Mouse (Mus musculus): ENCODE measurements around the gene Wdr12. TPM values are rescaled to one million over a fixed set of nuclear protein-coding genes. Genes with fewer than 3 reads are reported as not detected.
A peak's percentile ranks its signal among the peaks of the same experiment; 100 is the strongest.

Gene Wdr12
- polyA plus RNA-seq (2015; fragmentation: Nextera tagmentation; extraction: Ambion mirVana): 24.2 and 27.1 TPM in 2 replicates

GRCm38 (mm10) chr1:60098024-60098781, at the start of gene Wdr12, which contains the start of gene Carf:
Gene Wdr12 (minus strand): TSS chr1:60098645.
Gene Carf (plus strand): TSS chr1:60098247.
- Histone ChIP-seq H3K9ac (ENCODE audit: low read depth, low read length) (peak within 1 kb of the TSS; percentile 97), H3K9me3 (replicated peaks; ENCODE audit: control insufficient read depth, low read length) (no peaks in the 10 kb centered on the region), H3K4me1 (ENCODE audit: control insufficient read depth, low read depth, low read length) (peaks cover 4% of the 10 kb centered on the region), H3K36me3 (ENCODE audit: control insufficient read depth, insufficient read depth) (peaks cover 3% of the 10 kb centered on the region; the same call in 1 of the 2 replicates), H3K27ac (ENCODE audit: low read length) (peak within 1 kb of the TSS; percentile 98), H3K27me3 (ENCODE audit: control insufficient read depth, insufficient read depth, low read depth, low read length) (no peaks in the 10 kb centered on the region), H3K4me3 (ENCODE audit: low read depth, low read length) (peak within 1 kb of the TSS; percentile 94), H3K4me2 (ENCODE audit: low read depth, low read length) (peak within 1 kb of the TSS; percentile 88)
- WGBS (ENCODE audit: insufficient replicate concordance): under 1% methylated on average over 71 of the region's 71 CpGs
- ATAC-seq (ENCODE audit: low read depth): peak; percentile 97

GRCm38 (mm10) chr1:60137346-60137745, 38.9 kb upstream of the Wdr12 start:
- H3K27me3 ChIP-seq (ENCODE audit: control insufficient read depth, insufficient read depth, low read depth, low read length): no peaks in the 10 kb centered on the region
- no peak overlapping the region for H3K27ac ChIP-seq (ENCODE audit: low read length)
- H3K9ac ChIP-seq (ENCODE audit: low read depth, low read length): no peak overlapping the region
- H3K36me3 ChIP-seq (ENCODE audit: control insufficient read depth, insufficient read depth): no peaks in the 10 kb centered on the region
- ATAC-seq (ENCODE audit: low read depth): no peak
- H3K4me2 ChIP-seq (ENCODE audit: low read depth, low read length): no peak overlapping the region
- H3K4me3 ChIP-seq (ENCODE audit: low read depth, low read length): no peak overlapping the region
- WGBS (ENCODE audit: insufficient replicate concordance): 67% methylated on average over 9 of the region's 9 CpGs
- H3K4me1 ChIP-seq (ENCODE audit: control insufficient read depth, low read depth, low read length): no peaks in the 10 kb centered on the region
- no peaks in the 10 kb centered on the region for H3K9me3 ChIP-seq (replicated peaks; ENCODE audit: control insufficient read depth, low read length)

- Histone ChIP-seq H3K4me1 (ENCODE audit: control insufficient read depth, low read depth, low read length) (no peaks in the 10 kb centered on the region), H3K36me3 (ENCODE audit: control insufficient read depth, insufficient read depth) (no peaks in the 10 kb centered on the region), H3K4me2 (ENCODE audit: low read depth, low read length) (no peak overlapping the region), H3K9ac (ENCODE audit: low read depth, low read length) (no peak overlapping the region), H3K27ac (ENCODE audit: low read length) (no peak overlapping the region), H3K9me3 (replicated peaks; ENCODE audit: control insufficient read depth, low read length) (no peaks in the 10 kb centered on the region), H3K27me3 (ENCODE audit: control insufficient read depth, insufficient read depth, low read depth, low read length) (no peaks in the 10 kb centered on the region), H3K4me3 (ENCODE audit: low read depth, low read length) (no peak overlapping the region)
- ATAC-seq (ENCODE audit: low read depth): no peak
- WGBS (ENCODE audit: insufficient replicate concordance): 76% methylated on average over 7 of the region's 7 CpGs
These were observed 19.4 kb upstream of the Wdr12 start for GRCm38 (mm10) chr1:60117721-60118455.

GRCm38 (mm10) chr1:60104582-60104981, 6.1 kb upstream of the Wdr12 start:
- 89% methylated on average over 1 of the region's 1 CpGs for WGBS (ENCODE audit: insufficient replicate concordance)

GRCm38 (mm10) chr1:60098839-60099238, 394 bp upstream of the Wdr12 start:
- Histone ChIP-seq H3K9ac (ENCODE audit: low read depth, low read length) (peak overlapping the region; percentile 97), H3K4me3 (ENCODE audit: low read depth, low read length) (peak overlapping the region; percentile 94), H3K9me3 (replicated peaks; ENCODE audit: control insufficient read depth, low read length) (no peaks in the 10 kb centered on the region), H3K27me3 (ENCODE audit: control insufficient read depth, insufficient read depth, low read depth, low read length) (no peaks in the 10 kb centered on the region), H3K27ac (ENCODE audit: low read length) (peak overlapping the region; percentile 98), H3K4me2 (ENCODE audit: low read depth, low read length) (peak overlapping the region; percentile 88), H3K4me1 (ENCODE audit: control insufficient read depth, low read depth, low read length) (peaks cover 4% of the 10 kb centered on the region), H3K36me3 (ENCODE audit: control insufficient read depth, insufficient read depth) (peaks cover 3% of the 10 kb centered on the region; the same call in 1 of the 2 replicates)
- WGBS (ENCODE audit: insufficient replicate concordance): 8% methylated on average over 9 of the region's 9 CpGs
- no peak for ATAC-seq (ENCODE audit: low read depth)

More at GRCm38 (mm10) chr1:60104582-60104981, 6.1 kb upstream of the Wdr12 start:
- H3K9ac ChIP-seq (ENCODE audit: low read depth, low read length): no peak overlapping the region
- no peak overlapping the region for H3K27ac ChIP-seq (ENCODE audit: low read length)
- no peaks in the 10 kb centered on the region; the same call in 1 of the 2 replicates for H3K36me3 ChIP-seq (ENCODE audit: control insufficient read depth, insufficient read depth)
- no peak for ATAC-seq (ENCODE audit: low read depth)
- H3K27me3 ChIP-seq (ENCODE audit: control insufficient read depth, insufficient read depth, low read depth, low read length): no peaks in the 10 kb centered on the region
- H3K4me2 ChIP-seq (ENCODE audit: low read depth, low read length): no peak overlapping the region
- H3K9me3 ChIP-seq (replicated peaks; ENCODE audit: control insufficient read depth, low read length): no peaks in the 10 kb centered on the region
- no peaks in the 10 kb centered on the region for H3K4me1 ChIP-seq (ENCODE audit: control insufficient read depth, low read depth, low read length)
- H3K4me3 ChIP-seq (ENCODE audit: low read depth, low read length): no peak overlapping the region

GRCm38 (mm10) chr1:60097277-60098023, 995 bp downstream of the Wdr12 start:
- Histone ChIP-seq H3K27ac (ENCODE audit: low read length) (peak overlapping the region; percentile 98), H3K36me3 (ENCODE audit: control insufficient read depth, insufficient read depth) (peaks cover 3% of the 10 kb centered on the region; the same call in 1 of the 2 replicates), H3K9ac (ENCODE audit: low read depth, low read length) (peak overlapping the region; percentile 97), H3K9me3 (replicated peaks; ENCODE audit: control insufficient read depth, low read length) (no peaks in the 10 kb centered on the region), H3K27me3 (ENCODE audit: control insufficient read depth, insufficient read depth, low read depth, low read length) (no peaks in the 10 kb centered on the region), H3K4me3 (ENCODE audit: low read depth, low read length) (peak overlapping the region; percentile 94), H3K4me2 (ENCODE audit: low read depth, low read length) (peak overlapping the region; percentile 88), H3K4me1 (ENCODE audit: control insufficient read depth, low read depth, low read length) (peaks cover 4% of the 10 kb centered on the region)
- WGBS (ENCODE audit: insufficient replicate concordance): under 1% methylated on average over 25 of the region's 25 CpGs
- peak; percentile 71 for ATAC-seq (ENCODE audit: low read depth)

- H3K4me1 ChIP-seq (ENCODE audit: control insufficient read depth, low read depth, low read length): peaks cover 4% of the 10 kb centered on the region
- 0 out of 2 replicates have a peak overlapping the region, but pooled peaks have one; percentile 19 for H3K27ac ChIP-seq (ENCODE audit: low read length)
- ATAC-seq (ENCODE audit: low read depth): no peak
- no peaks in the 10 kb centered on the region for H3K9me3 ChIP-seq (replicated peaks; ENCODE audit: control insufficient read depth, low read length)
- 2% methylated on average over 13 of the region's 13 CpGs for WGBS (ENCODE audit: insufficient replicate concordance)
- peak overlapping the region; percentile 94 for H3K4me3 ChIP-seq (ENCODE audit: low read depth, low read length)
- H3K36me3 ChIP-seq (ENCODE audit: control insufficient read depth, insufficient read depth): peaks cover 3% of the 10 kb centered on the region; the same call in 1 of the 2 replicates
- peak overlapping the region; percentile 88 for H3K4me2 ChIP-seq (ENCODE audit: low read depth, low read length)
- H3K9ac ChIP-seq (ENCODE audit: low read depth, low read length): peak overlapping the region; percentile 97
- no peaks in the 10 kb centered on the region for H3K27me3 ChIP-seq (ENCODE audit: control insufficient read depth, insufficient read depth, low read depth, low read length)
These were observed 1.7 kb downstream of the Wdr12 start for GRCm38 (mm10) chr1:60096572-60097276.

GRCm38 (mm10) chr1:60076411-60076810, 22.0 kb downstream of the Wdr12 start:
- Histone ChIP-seq H3K27me3 (ENCODE audit: control insufficient read depth, insufficient read depth, low read depth, low read length) (no peaks in the 10 kb centered on the region), H3K9me3 (replicated peaks; ENCODE audit: control insufficient read depth, low read length) (no peaks in the 10 kb centered on the region), H3K27ac (ENCODE audit: low read length) (no peak overlapping the region), H3K36me3 (ENCODE audit: control insufficient read depth, insufficient read depth) (peaks cover 10% of the 10 kb centered on the region), H3K9ac (ENCODE audit: low read depth, low read length) (no peak overlapping the region), H3K4me2 (ENCODE audit: low read depth, low read length) (no peak overlapping the region), H3K4me3 (ENCODE audit: low read depth, low read length) (no peak overlapping the region), H3K4me1 (ENCODE audit: control insufficient read depth, low read depth, low read length) (no peaks in the 10 kb centered on the region)
- WGBS (ENCODE audit: insufficient replicate concordance): 83% methylated on average over 6 of the region's 6 CpGs
- no peak for ATAC-seq (ENCODE audit: low read depth)

Data from liver, embryonic 16.5 days (tissue).